Mouse (Mus musculus) effector memory CD4-positive, alpha-beta T cell, adult 5 months (primary cell): ENCODE results near the gene Slc25a17. TPM values are rescaled to one million over a fixed set of nuclear protein-coding genes. Genes with fewer than 3 reads are reported as not detected.

Experiments
- polyA plus RNA-seq: library from polyadenylated mRNA; unstranded; fragments of 100-300 nt; shearing (Covaris generic); gene quantifications from one replicate; pipeline ENCODE4 v1.2.1, GENCODE M21; 2017

The Slc25a17 gene
- polyA plus RNA-seq, result 51.6 TPM

GRCm38 (mm10) chr15:81360345-81361021 is at the start of gene Slc25a17:
TSS of gene Slc25a17 (minus strand) at chr15:81360812.

GRCm38 (mm10) chr15:81408199-81408598 is 47.6 kb upstream of the Slc25a17 start, which contains the start of gene Dnajb7:
TSS of gene Dnajb7 (minus strand) at chr15:81408299.

GRCm38 (mm10) chr15:81399638-81400315 is 39.2 kb upstream of the Slc25a17 start, which contains the start of the genes St13 and Xpnpep3:
TSS of gene St13 (minus strand) at chr15:81400077.
TSS of gene Xpnpep3 (plus strand) at chr15:81400138.

Other genes with a start within 250 kb of the Slc25a17 start
- 65.4 TPM for gene Mrtfa, start 170.1 kb downstream of the Slc25a17 start, polyA plus RNA-seq
- gene Mchr1, start 125.3 kb downstream of the Slc25a17 start, polyA plus RNA-seq, result not detected
- 99.8 TPM for gene St13, start 39.3 kb upstream of the Slc25a17 start, polyA plus RNA-seq
- 7.6 TPM for gene Xpnpep3, start 39.3 kb upstream of the Slc25a17 start, polyA plus RNA-seq
- 1.1 TPM for gene Dnajb7, start 47.5 kb upstream of the Slc25a17 start, polyA plus RNA-seq
- gene Rbx1, start 105.5 kb upstream of the Slc25a17 start, polyA plus RNA-seq, result 247 TPM
- 47.3 TPM for gene Ep300, start 224.5 kb upstream of the Slc25a17 start, polyA plus RNA-seq